Mouse (Mus musculus): ENCODE measurements around the gene Nr2f6. TPM values are rescaled to one million over a fixed set of nuclear protein-coding genes. Genes with fewer than 3 reads are reported as not detected.
A peak's percentile ranks its signal among the peaks of the same experiment; 100 is the strongest.

The Nr2f6 gene
- polyA plus RNA-seq, 2 experiments, result 19.1 to 20.8 TPM

DNA sequence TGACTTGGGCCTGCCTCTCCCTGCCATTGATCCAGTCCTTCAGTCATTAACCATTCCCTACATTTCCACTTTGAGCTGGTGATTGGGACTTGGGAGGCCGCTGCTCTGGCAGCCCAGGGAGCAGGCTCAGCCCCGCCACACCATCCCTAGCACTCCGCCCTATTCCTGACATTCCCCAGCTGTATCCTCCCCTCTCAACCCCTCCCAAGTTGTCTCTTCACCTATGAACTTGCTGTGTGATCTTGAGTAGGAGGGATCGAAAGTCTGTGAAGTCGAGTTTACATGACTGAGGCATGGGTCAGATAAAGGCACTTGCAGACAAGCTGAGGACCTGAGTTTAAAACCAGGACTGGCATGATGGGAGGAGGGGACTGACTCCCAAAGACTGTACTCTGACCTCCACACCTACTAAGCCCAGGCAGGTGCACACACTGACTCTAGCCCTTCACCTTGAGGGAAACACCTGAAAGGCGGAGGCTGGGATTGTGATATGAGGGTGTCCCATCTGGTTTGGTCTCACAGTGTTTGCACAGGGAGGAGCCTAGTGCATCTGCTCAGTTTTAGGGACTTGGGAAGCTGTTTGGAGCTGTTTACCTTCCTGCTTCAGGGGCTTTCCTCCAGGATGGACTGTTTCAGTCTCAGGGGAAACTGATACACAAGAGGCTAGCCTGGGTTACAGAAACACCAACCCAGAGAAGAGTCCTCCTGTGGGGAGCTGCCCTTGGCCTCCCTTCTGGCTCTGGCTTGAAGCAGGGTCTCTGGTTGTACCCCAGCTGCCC, 21.5 kb upstream of the Nr2f6 start:
- no peak for TF ChIP-seq CTCF (IDR thresholded peaks at IDR 0.05; ENCODE audit: low read depth)
- no peak overlapping the region for H3K4me3 ChIP-seq (ENCODE audit: insufficient read depth in 1 of 2, low read depth in 2 of 2, low read length in 2 of 2)
- H3K27me3 ChIP-seq (ENCODE audit: control insufficient read depth, insufficient read depth, low read length), result no peaks in the 10 kb centered on the region
- DNase-seq (ENCODE audit: low read depth in 3 of 3, low spot score in 3 of 3) (no peak), ATAC-seq (ENCODE audit: insufficient read depth) (no peak)
- H3K4me1 ChIP-seq (replicated peaks; ENCODE audit: control insufficient read depth in 2 of 2, insufficient read depth in 2 of 2, low read length in 1 of 2), result peaks cover 8 to 10% of the 10 kb centered on the region in 2 experiments
- peaks cover 17% of the 10 kb centered on the region for H3K36me3 ChIP-seq (replicated peaks; ENCODE audit: control insufficient read depth, insufficient read depth, low read depth)
- H3K4me2 ChIP-seq (ENCODE audit: low read depth), result no peak overlapping the region
- WGBS (ENCODE audit: insufficient replicate concordance), result 75% methylated on average over 6 of the region's 6 CpGs
- H3K27ac ChIP-seq, result no peak overlapping the region
- no peaks in the 10 kb centered on the region for H3K9me3 ChIP-seq (ENCODE audit: control insufficient read depth, low read length)
- H3K9ac ChIP-seq (replicated peaks), result no peak overlapping the region

DNA sequence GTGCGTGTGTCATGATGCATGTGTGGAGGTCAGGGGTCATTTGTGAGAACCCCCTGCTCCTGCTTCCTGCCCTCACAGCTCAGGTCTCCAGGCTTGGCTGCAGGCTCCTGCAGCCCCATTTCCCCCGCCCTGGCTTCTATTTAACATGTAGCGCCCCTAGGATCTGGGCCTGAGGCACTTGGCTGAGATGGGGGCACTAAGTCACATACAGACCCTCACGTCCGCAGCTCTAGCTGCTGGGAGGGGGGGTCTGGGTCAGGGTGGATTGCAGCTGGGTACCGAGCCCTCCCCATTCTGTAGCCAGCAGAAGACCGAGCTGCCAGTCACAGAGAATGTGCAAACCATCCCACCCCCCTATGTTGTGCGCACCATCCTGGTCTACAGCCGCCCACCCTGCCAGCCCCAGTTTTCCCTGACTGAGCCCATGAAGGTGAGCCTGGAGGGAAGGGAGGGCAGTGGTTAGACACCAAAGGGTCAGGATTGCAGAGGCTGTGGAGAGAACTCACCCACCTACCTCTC, 20.7 kb upstream of the Nr2f6 start:
- ATAC-seq (ENCODE audit: insufficient read depth) (no peak), DNase-seq (ENCODE audit: low read depth in 3 of 3, low spot score in 3 of 3) (no peak)
- Histone ChIP-seq H3K9ac (replicated peaks) (no peak overlapping the region), H3K27me3 (ENCODE audit: control insufficient read depth, insufficient read depth, low read length) (no peaks in the 10 kb centered on the region), H3K4me1 (replicated peaks; ENCODE audit: control insufficient read depth in 2 of 2, insufficient read depth in 2 of 2, low read length in 1 of 2) (peaks cover 10 to 12% of the 10 kb centered on the region in 2 experiments), H3K27ac (no peak overlapping the region), H3K4me2 (ENCODE audit: low read depth) (no peak overlapping the region), H3K36me3 (replicated peaks; ENCODE audit: control insufficient read depth, insufficient read depth, low read depth) (peaks cover 9% of the 10 kb centered on the region), H3K9me3 (ENCODE audit: control insufficient read depth, low read length) (no peaks in the 10 kb centered on the region), H3K4me3 (ENCODE audit: insufficient read depth in 1 of 2, low read depth in 2 of 2, low read length in 2 of 2) (no peak overlapping the region)
- 78% methylated on average over 9 of the region's 9 CpGs for WGBS (ENCODE audit: insufficient replicate concordance)
- TF ChIP-seq EP300 (IDR thresholded peaks at IDR 0.05; ENCODE audit: low read depth) (no peak), CTCF (IDR thresholded peaks at IDR 0.05; ENCODE audit: low read depth) (no peak)

DNA sequence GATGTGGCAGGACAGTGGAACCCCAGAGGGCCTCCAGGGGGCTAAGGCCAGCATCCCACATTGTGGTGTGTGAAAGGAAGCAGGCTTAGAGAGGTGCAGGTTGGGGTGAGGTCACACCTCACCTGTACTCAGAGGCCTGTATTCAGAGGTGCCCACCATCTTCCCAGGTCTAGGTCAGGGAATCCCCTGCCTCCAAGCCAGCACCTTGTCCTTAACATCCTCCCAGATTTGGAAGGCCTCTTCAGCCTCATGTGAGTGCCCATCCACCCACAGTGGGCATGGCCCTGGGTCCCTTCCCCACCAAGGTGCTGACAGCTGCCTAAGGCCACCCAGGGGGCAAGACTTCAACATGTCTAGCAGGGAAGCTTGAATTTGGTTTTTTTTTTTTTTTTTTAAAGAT, 19.7 kb upstream of the Nr2f6 start:
- ATAC-seq (ENCODE audit: insufficient read depth), result no peak
- no peak overlapping the region for H3K9ac ChIP-seq (replicated peaks)
- TF ChIP-seq CTCF (IDR thresholded peaks at IDR 0.05; ENCODE audit: low read depth) (no peak), EP300 (IDR thresholded peaks at IDR 0.05; ENCODE audit: low read depth) (no peak)
- H3K9me3 ChIP-seq (ENCODE audit: control insufficient read depth, low read length), result no peaks in the 10 kb centered on the region
- H3K27ac ChIP-seq, result no peak overlapping the region
- H3K4me3 ChIP-seq (ENCODE audit: insufficient read depth in 1 of 2, low read depth in 2 of 2, low read length in 2 of 2), result no peak overlapping the region
- H3K4me2 ChIP-seq (ENCODE audit: low read depth), result no peak overlapping the region
- DNase-seq (ENCODE audit: low read depth in 3 of 3, low spot score in 3 of 3), result no peak
- H3K27me3 ChIP-seq (ENCODE audit: control insufficient read depth, insufficient read depth, low read length), result no peaks in the 10 kb centered on the region
- peaks cover 14% of the 10 kb centered on the region in 2 experiments for H3K4me1 ChIP-seq (replicated peaks; ENCODE audit: control insufficient read depth in 2 of 2, insufficient read depth in 2 of 2, low read length in 1 of 2)
- H3K36me3 ChIP-seq (replicated peaks; ENCODE audit: control insufficient read depth, insufficient read depth, low read depth), result peaks cover 2% of the 10 kb centered on the region; the same call in 1 of the 2 replicates

DNA sequence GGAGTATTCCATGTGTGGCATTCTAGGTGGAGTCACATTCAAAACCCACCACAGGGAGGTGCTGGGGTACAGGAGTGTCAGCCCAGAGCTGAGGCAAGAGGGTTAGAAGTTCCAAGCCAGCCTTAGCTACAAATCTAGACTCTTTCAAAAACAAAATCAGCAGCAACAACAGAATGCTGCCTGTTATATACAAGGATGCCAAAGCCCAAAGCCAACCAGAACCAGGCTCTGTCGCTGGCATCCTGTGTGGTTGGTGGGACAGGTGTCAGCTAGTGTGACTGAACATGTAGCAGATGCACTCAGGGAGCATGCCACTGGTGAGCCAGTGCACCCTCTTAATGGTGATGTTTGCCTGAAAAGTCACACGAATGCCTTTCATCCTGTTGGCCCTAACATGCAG, 19.1 kb upstream of the Nr2f6 start:
- no peak overlapping the region for H3K27ac ChIP-seq
- TF ChIP-seq CTCF (IDR thresholded peaks at IDR 0.05; ENCODE audit: low read depth), result no peak
- no peak for TF ChIP-seq EP300 (IDR thresholded peaks at IDR 0.05; ENCODE audit: low read depth)
- ATAC-seq (ENCODE audit: insufficient read depth) (no peak), DNase-seq (ENCODE audit: low read depth in 3 of 3, low spot score in 3 of 3) (no peak)
- WGBS (ENCODE audit: insufficient replicate concordance), result 76% methylated on average over 2 of the region's 2 CpGs
- H3K4me1 ChIP-seq (replicated peaks; ENCODE audit: control insufficient read depth in 2 of 2, insufficient read depth in 2 of 2, low read length in 1 of 2), result peaks cover 14 to 19% of the 10 kb centered on the region in 2 experiments
- no peak overlapping the region for H3K9ac ChIP-seq (replicated peaks)
- H3K36me3 ChIP-seq (replicated peaks; ENCODE audit: control insufficient read depth, insufficient read depth, low read depth), result peaks cover 2% of the 10 kb centered on the region; the same call in 1 of the 2 replicates
- no peak overlapping the region for H3K4me2 ChIP-seq (ENCODE audit: low read depth)
- no peaks in the 10 kb centered on the region for H3K27me3 ChIP-seq (ENCODE audit: control insufficient read depth, insufficient read depth, low read length)
- H3K9me3 ChIP-seq (ENCODE audit: control insufficient read depth, low read length), result no peaks in the 10 kb centered on the region
- H3K4me3 ChIP-seq (ENCODE audit: insufficient read depth in 1 of 2, low read depth in 2 of 2, low read length in 2 of 2), result no peak overlapping the region

DNA sequence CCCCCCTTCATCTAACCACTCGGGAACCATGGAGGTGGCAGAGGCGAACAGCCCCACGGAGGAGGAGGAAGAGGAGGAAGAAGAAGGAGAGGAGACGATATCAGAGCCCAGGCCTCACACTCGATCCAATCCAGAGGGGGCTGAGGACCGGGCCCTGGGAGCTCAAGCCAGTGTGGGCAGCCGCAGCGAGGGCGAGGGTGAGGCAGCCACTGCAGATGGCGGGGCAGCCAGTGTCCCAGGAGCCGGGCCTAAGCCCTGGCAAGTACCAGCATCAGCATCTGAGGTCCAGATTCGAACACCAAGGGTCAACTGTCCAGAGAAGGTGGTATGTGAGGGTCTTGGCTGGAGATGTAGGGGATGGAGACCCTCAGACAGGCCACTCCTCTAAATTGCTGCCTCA, 15.9 kb upstream of the Nr2f6 start:
- peaks cover 6 to 11% of the 10 kb centered on the region in 2 experiments for H3K4me1 ChIP-seq (replicated peaks; ENCODE audit: control insufficient read depth in 2 of 2, insufficient read depth in 2 of 2, low read length in 1 of 2)
- TF ChIP-seq EP300 (IDR thresholded peaks at IDR 0.05; ENCODE audit: low read depth) (no peak), CTCF (IDR thresholded peaks at IDR 0.05; ENCODE audit: low read depth) (no peak)
- no peaks in the 10 kb centered on the region for H3K9me3 ChIP-seq (ENCODE audit: control insufficient read depth, low read length)
- no peak for ATAC-seq (ENCODE audit: insufficient read depth)
- no peak overlapping the region for H3K27ac ChIP-seq
- peak overlapping the region; percentile 56 for H3K9ac ChIP-seq (replicated peaks)
- peak overlapping the region; percentile 68 to 86 for H3K4me3 ChIP-seq (ENCODE audit: insufficient read depth in 1 of 2, low read depth in 2 of 2, low read length in 2 of 2)
- 69% methylated on average over 12 of the region's 12 CpGs for WGBS (ENCODE audit: insufficient replicate concordance)
- H3K27me3 ChIP-seq (ENCODE audit: control insufficient read depth, insufficient read depth, low read length), result no peaks in the 10 kb centered on the region
- H3K36me3 ChIP-seq (replicated peaks; ENCODE audit: control insufficient read depth, insufficient read depth, low read depth), result peaks cover 2% of the 10 kb centered on the region; the same call in 1 of the 2 replicates
- H3K4me2 ChIP-seq (ENCODE audit: low read depth), result peak overlapping the region; percentile 87
- no peak for DNase-seq (ENCODE audit: low read depth in 3 of 3, low spot score in 3 of 3)
